Mouse (Mus musculus) gastrocnemius, adult 2 months (tissue): Measurements from ENCODE around the gene Ccdc91. TPM values are rescaled to one million over a fixed set of nuclear protein-coding genes. Genes with fewer than 3 reads are reported as not detected.

ENCODE experiments used
- DNase-seq: peaks from one replicate; pipeline ENCODE4 v3.0.0; 2022
- H3K27ac ChIP-seq: fragments of 200-600 bp; 2 replicates; pipeline ENCODE4 v1.8.1; 2022; ENCODE audit warnings: mild to moderate bottlenecking
- H3K4me3 ChIP-seq: fragments of 200-600 bp; 2 replicates; pipeline ENCODE4 v1.8.1; 2022; ENCODE audit warnings: mild to moderate bottlenecking, moderate library complexity
- CTCF ChIP-seq: fragments of 200-600 bp; IDR thresholded peaks from 2 replicates; pipeline ENCODE4 v1.8.1; 2022; ENCODE audit warnings: antibody characterized with exemption, mild to moderate bottlenecking, moderate library complexity
- intact Hi-C: fragments of 180-260 bp; cut with DNase I; formaldehyde crosslinking; loops from one replicate; pipeline ENCODE4 v1.15.1; 2025
- total RNA-seq, 2 experiments: library from RNA; stranded (reverse); gene quantifications; 2 replicates each; pipeline ENCODE4 v1.2.3; 2021

Ccdc91 gene
- total RNA-seq, 2 experiments from 2014 or later: 72.9 to 96.0 TPM

DNA sequence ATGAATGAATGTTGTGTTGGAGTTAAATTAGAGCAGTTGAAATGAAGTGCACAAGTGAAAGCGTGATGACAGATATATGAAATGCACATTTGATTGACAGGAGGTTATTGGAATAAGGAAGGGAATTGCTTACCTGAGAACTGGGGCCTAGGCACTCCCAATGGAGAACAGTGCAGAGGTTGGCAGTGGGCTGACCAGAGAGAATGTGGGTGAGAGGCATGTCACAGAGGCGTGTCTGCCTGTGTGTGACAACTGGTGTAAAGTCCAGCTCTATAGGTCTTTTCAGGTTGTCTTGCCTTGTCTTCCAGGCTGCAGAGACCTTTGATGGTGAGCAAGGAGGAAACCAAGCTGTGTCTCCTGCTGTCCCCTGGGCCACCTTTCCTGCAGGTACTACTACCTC, 34.9 kb downstream of the Ccdc91 start:
- intact Hi-C loops: no loop called here
- no peak for DNase-seq
- no peak overlapping the region for H3K27ac ChIP-seq
- no peak overlapping the region for H3K4me3 ChIP-seq
- TF ChIP-seq CTCF: no peak

DNA sequence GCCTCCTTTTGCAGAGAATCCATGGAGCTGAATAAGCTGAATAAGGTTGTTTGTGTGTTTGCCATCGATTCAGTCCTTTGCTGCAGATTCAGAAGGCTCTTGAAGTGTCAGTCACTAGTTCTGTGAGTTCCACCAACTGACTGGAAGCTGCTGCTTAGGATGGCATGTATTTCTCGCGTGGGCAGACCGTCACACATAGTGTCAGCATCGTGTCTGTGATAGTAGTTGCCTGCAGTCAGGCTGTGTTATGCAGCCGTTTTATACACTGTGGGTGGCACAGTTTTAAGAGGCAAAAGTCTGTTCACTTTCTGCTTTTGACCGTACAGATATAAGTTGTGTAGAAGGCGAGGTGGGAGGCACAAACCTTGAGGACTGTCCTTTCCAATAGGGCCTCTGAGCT, 42.3 kb downstream of the Ccdc91 start:
- no peak for TF ChIP-seq CTCF
- intact Hi-C loops: no loop called here
- no peak for DNase-seq
- no peak overlapping the region for H3K27ac ChIP-seq
- H3K4me3 ChIP-seq: no peak overlapping the region

DNA sequence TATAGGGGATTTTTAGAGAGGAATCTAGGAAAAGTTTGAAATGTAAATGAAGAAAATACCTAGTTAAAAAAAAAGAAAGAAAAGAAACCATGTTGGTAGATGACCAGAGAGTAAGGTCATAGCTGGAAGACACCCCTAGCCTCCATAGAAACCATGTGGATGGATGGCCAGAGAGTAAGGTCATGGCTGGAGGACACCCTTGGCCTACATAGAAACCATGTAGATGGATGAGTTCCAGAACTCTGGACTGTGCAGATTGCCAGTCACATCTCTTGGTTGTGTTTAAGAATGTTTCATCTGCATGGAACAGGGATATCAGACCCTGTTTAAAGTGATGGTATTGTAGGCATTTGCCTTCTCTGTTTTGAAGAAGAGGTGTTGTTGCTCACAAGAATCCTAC, 49.6 kb downstream of the Ccdc91 start:
- TF ChIP-seq CTCF: no peak
- DNase-seq: no peak
- H3K27ac ChIP-seq: no peak overlapping the region
- no peak overlapping the region for H3K4me3 ChIP-seq
- intact Hi-C loops: no loop called here

DNA sequence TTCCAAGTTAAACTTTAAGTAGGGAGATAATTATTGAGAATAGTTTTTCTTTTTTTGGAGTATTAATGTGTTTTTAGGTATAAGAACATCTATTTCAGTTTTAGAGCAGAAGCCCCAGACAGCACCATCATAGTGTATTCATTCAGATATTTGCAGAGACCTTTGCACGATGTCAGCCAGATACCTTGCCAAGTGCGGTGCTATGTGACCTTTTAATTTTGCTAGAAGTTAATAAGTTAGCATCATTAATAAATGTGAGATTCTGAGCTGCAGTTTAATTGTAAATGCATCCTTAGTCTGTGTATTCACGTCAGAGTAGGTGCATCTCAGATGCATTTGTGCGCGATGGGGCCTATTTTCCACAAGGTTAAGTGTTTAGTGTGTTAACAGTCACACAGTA, 59.3 kb downstream of the Ccdc91 start:
- intact Hi-C loops: no loop called here
- no peak for TF ChIP-seq CTCF
- Histone ChIP-seq H3K4me3 (no peak overlapping the region), H3K27ac (no peak overlapping the region)
- DNase-seq: no peak

DNA sequence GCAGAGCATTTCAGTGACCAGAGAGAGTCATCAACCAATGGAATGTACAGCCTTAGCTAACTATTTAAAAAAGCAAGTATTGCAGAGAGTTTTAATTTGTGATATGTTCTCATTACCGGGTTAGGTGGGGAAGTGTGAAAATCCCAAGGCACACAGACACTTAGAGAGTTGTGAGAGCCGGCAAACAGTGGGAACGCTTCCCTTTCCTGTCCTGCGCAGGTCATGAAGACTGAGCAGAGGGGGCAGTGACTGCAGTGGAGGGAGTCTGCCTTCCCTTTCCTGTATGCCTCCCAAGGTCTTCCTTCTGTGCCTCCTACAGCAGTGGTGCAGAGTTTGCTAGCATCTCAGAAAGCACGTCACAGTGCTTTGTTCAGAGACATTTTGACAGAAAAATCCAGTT, 62.6 kb downstream of the Ccdc91 start:
- Histone ChIP-seq H3K4me3 (no peak overlapping the region), H3K27ac (no peak overlapping the region)
- no peak for TF ChIP-seq CTCF
- intact Hi-C loops: no loop called here
- no peak for DNase-seq

DNA sequence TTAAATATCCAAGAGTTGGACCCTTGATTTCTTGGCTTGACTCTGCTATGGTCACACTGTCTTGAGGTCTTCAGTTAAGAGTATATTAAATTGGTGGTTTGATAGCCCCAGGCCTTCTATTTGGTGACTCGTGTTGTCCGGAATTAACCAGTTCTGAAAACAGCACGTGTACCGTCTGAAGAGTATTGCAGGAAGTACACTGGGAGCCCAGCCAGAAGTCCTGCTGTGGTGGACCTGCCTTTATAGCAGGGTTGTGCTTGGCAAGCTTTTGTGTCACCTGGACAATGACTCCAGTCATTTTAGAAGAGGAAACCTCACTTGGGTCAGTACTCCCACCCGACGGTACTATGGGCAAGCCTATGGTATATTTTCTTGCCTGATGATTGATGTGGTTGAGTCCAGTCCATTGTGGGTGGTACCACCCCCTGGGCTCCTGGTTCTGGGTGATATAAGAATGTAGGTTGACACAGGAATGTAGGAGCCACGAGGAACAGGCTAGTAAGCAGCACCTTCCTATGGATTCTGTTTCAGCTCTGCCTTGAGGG, 63.5 kb downstream of the Ccdc91 start:
- H3K4me3 ChIP-seq: no peak overlapping the region
- intact Hi-C loops: no loop called here
- TF ChIP-seq CTCF: no peak
- no peak overlapping the region for H3K27ac ChIP-seq
- no peak for DNase-seq

DNA sequence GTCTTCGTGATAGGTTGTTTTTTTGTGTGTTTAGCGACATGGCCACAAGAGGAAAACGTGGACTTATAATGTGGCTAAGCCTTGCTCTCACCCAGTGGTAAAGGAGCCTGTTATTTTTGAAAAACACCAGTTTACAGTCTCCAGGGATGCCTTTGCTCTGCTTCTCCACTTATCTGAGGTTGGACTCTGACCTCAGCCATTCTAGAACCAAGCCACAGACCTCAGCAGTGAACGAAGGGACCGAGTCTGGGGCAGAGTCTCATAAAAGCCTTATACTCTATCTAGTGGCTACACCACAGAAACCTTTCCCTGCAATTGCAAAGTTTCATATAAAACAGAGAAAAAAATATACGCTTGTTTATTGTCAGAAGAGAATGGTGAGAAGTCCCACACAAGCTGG, 65.3 kb downstream of the Ccdc91 start:
- Histone ChIP-seq H3K4me3 (no peak overlapping the region), H3K27ac (no peak overlapping the region)
- no peak for TF ChIP-seq CTCF
- DNase-seq: no peak
- intact Hi-C loops: no loop called here

DNA sequence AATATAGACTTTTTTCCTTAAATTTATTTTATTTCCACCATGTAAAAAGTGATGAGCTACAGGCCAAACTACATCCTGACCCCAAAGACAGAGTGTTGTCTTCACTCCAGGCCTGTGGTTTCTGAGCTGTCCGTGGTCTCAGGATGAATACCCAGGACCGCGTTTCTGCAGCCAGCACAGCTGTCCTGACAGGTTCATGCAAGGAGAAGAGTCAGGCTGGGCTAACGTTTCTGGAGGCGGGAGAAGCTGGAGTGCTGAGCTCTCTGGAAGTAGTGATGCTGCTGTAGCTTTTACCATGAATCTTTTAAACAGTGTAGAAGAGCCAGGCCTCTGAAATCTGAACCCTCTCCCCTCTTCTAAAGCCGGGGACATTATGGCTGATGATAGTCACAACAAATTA, 80.0 kb downstream of the Ccdc91 start:
- DNase-seq: peak; percentile 52
- H3K4me3 ChIP-seq: no peak overlapping the region
- no peak for TF ChIP-seq CTCF
- H3K27ac ChIP-seq: peak overlapping the region; percentile 58
- intact Hi-C loops: no loop called here

DNA sequence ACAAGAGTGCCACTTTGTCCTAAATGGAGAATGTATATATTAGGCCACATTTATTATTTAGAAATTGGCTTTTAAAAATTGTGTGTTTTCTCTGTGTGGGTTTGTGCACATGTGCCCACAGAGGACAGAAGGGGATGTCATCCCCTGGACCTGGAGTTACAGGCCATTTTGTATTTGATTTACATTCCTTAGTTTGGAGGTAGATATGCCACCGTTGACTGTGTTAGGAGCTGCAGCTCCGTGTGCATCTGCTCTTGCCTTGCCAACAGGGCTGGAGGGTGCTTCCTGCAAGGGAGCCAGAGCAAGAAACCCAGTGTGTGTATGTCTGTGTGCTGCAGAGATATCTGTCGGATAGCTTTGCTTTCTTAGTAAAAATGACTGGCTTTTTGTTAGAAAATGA, 83.7 kb downstream of the Ccdc91 start:
- no peak overlapping the region for H3K27ac ChIP-seq
- intact Hi-C loops: no loop called here
- no peak for TF ChIP-seq CTCF
- H3K4me3 ChIP-seq: no peak overlapping the region
- DNase-seq: no peak

DNA sequence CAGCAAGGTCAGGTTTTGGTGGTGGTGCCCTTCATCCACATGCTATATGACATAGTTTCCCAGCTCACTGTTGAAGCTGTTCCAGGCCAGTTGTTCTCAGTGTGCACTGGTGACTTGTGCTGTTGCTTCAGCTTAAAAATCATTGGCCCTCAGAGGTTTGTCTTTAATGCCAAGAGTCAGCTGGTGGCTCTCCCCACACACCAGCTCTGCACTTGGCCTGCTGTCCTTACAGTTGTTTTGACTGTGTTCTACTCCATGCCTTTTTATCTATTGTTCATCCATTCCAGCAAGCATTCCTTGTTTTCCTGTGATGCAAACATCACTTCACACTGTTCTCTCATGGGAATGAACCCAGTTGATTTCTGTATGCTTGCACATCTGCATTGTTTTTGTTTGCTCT, 84.8 kb downstream of the Ccdc91 start:
- no peak for DNase-seq
- TF ChIP-seq CTCF: no peak
- intact Hi-C loops: no loop called here
- Histone ChIP-seq H3K4me3 (no peak overlapping the region), H3K27ac (no peak overlapping the region)

DNA sequence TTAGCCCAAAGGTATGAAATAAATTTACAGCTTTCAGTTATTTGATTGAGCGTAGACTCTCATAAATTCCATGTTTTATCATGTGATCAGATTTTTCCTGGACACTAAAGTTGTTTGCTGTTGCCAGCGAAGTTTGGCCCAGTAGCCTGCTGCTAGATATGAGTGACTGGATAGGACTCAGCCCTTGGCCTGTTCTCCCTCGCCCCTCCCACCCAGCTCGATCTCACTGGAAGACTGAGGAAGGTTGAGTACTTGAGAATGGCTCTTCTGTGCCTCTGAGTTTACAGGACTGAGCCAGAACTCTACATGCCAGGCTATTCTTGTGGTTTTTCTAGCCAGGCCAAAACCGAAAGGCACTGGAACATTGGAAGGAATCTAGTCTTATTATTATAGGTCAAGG, 93.6 kb downstream of the Ccdc91 start:
- H3K4me3 ChIP-seq: no peak overlapping the region
- DNase-seq: peak; percentile 75
- no peak for TF ChIP-seq CTCF
- H3K27ac ChIP-seq: peak overlapping the region; percentile 43; the same call in 1 of the 2 replicates
- intact Hi-C loops: no loop called here

DNA sequence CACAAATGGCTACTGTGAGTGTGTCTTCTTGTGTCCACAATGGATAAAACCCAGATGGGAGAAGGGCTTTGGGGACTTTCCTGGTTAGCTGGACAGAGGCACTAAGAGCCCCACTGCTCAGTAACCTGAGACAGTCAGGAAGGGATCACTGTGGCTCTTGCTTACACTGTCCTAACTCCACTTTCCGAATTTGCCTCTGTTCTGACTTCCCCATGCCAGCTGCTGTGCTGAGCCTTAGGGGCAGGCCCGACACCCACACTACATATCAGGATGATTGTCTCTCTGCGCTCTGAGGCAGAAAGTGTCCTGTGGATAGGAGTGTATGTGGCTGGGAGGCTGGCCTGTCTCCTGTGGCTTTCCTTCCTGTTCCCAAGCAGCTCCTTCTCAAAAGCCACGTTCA, 97.5 kb downstream of the Ccdc91 start:
- no peak overlapping the region for H3K4me3 ChIP-seq
- no peak for TF ChIP-seq CTCF
- intact Hi-C loops: loop anchor here (5.0 kb wide), 1 partner anchor 91 kb away; no protein-coding TSS in a partner anchor
- peak overlapping the region; percentile 68; the same call in 1 of the 2 replicates for H3K27ac ChIP-seq
- no peak for DNase-seq

DNA sequence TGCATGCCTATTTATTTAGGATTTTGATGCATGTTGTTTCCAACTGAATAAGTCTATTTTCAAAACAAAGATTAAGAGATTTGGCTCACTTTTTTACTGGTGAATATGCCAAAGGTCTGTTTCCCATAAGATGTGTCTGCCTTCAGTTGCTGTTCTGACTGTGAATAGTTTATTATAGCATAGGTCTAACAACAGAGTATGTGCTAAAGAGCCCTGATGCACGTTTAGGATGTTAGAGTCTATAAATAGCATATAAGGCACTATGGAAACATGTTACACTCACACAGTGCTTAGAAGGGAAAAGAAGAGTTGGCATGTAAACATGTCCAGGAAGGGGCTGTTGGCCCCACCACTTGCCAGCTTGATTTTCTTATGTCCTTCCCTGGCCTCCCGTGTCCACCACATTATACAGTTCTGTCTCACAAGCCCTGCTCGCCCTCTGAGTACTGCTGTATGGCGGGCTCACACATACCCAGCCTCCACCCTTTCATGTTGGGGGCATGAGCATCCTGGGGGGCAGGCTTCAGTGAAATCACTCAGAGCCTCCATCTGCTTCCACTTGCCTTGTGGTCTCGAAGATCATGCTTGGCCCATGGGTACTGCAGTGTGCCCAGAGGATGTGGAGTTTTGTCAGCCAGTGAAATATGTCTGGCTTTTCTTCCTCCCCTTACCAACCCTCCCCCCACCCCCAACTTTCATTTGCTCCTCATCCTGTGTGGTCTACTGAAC, 99.0 kb downstream of the Ccdc91 start:
- intact Hi-C loops: loop anchor here (5.0 kb wide), 1 partner anchor 92 kb away; no protein-coding TSS in a partner anchor
- no peak for TF ChIP-seq CTCF
- DNase-seq: no peak

More for the DNA sequence above, 99.0 kb downstream of the Ccdc91 start:
- Histone ChIP-seq H3K4me3 (no peak overlapping the region), H3K27ac (peak overlapping the region; percentile 28; the same call in 1 of the 2 replicates)
